Mouse (Mus musculus) testis, adult 2 months (tissue): ENCODE results near the gene Sytl1.

Source experiments
- CTCF ChIP-seq: fragments of 200-500 bp; IDR thresholded peaks from 2 replicates; pipeline ENCODE4 v1.5.1; 2012; ENCODE audit warnings: low read depth, mild to moderate bottlenecking, inconsistent platforms, low read length, moderate library complexity; ENCODE audit not compliant: control insufficient read depth, insufficient read depth, insufficient replicate concordance
- POLR2A ChIP-seq: fragments of 200-500 bp; IDR thresholded peaks from 2 replicates; pipeline ENCODE4 v1.6.1; 2012; ENCODE audit warnings: low read depth, mild to moderate bottlenecking, inconsistent platforms, low read length, moderate library complexity; ENCODE audit not compliant: control insufficient read depth

- TF ChIP-seq CTCF (no peak), POLR2A (no peak)
These were observed 7.5 kb downstream of the Sytl1 start for GRCm38 (mm10) chr4:133255392-133255791.
